Mouse (Mus musculus) inflammation-experienced regulatory T-cells, adult 6 months (primary cell): ENCODE results near the gene Prkch. TPM values are rescaled to one million over a fixed set of nuclear protein-coding genes. Genes with fewer than 3 reads are reported as not detected.

Experiments
- polyA plus RNA-seq, 3 experiments: library from polyadenylated mRNA; unstranded; fragments of 100-300 nt; shearing (Covaris generic); gene quantifications; one replicate each; pipeline ENCODE4 v1.2.1; 2017

Prkch gene
- polyA plus RNA-seq, 3 experiments from 2014 or later: 70.6 to 96.5 (median 76.2) TPM

Other genes starting within 250 kb of the Prkch start
- gene Tmem30b, start 38.4 kb upstream of the Prkch start, polyA plus RNA-seq: under 1 TPM in 2 of 3 experiments, not detected in 1; 0.15 to 0.18 TPM